Mouse (Mus musculus) retina, postnatal 1 day (tissue): ENCODE data around the gene Son.
A peak's percentile ranks its signal among the peaks of the same experiment; 100 is the strongest.

ENCODE experiments used
- DNase-seq: peaks from one replicate; pipeline ENCODE4 v3.0.0-alpha.2; 2012

Son gene

GRCm38 (mm10) chr16:91688619-91689334 lies 41.5 kb downstream of the Son start, which contains the start of gene Donson:
Donson (minus strand) TSS chr16:91688770.
- DNase-seq = peak; percentile 95

- DNase-seq = no peak
These were observed 42.5 kb downstream of the Son start for GRCm38 (mm10) chr16:91689791-91690190.

GRCm38 (mm10) chr16:91694455-91695084 lies 47.3 kb downstream of the Son start:
- DNase-seq = peak; percentile 89

GRCm38 (mm10) chr16:91695108-91695755 lies 47.9 kb downstream of the Son start:
- DNase-seq = peak; percentile 9

GRCm38 (mm10) chr16:91698995-91699394 lies 51.7 kb downstream of the Son start:
- no peak for DNase-seq

- no peak for DNase-seq
These were observed 54.6 kb downstream of the Son start for GRCm38 (mm10) chr16:91701908-91702307.

- no peak for DNase-seq
These were observed 55.5 kb downstream of the Son start for GRCm38 (mm10) chr16:91702771-91703188.

GRCm38 (mm10) chr16:91704603-91705340 lies 57.5 kb downstream of the Son start:
- peak; percentile 33 for DNase-seq

GRCm38 (mm10) chr16:91710241-91710640 lies 62.9 kb downstream of the Son start:
- DNase-seq = no peak

- DNase-seq = no peak
These were observed 69.6 kb downstream of the Son start for GRCm38 (mm10) chr16:91716927-91717349.

- DNase-seq = no peak
These were observed 70.1 kb downstream of the Son start for GRCm38 (mm10) chr16:91717399-91717798.

- DNase-seq = peak; percentile 69
These were observed 76.9 kb downstream of the Son start for GRCm38 (mm10) chr16:91724247-91724646.

GRCm38 (mm10) chr16:91727433-91727832 lies 80.1 kb downstream of the Son start:
- DNase-seq = no peak

- peak; percentile 100 for DNase-seq
These were observed 81.1 kb downstream of the Son start, which contains the start of gene Cryzl1 for GRCm38 (mm10) chr16:91728123-91729065. Cryzl1 (minus strand) TSS chr16:91728975.
